Mouse (Mus musculus): ENCODE data around the gene Pigyl. TPM values are rescaled to one million over a fixed set of nuclear protein-coding genes. Genes with fewer than 3 reads are reported as not detected.

Gene Pigyl
- polyA plus RNA-seq, 1 experiment from 2014 or later: 63.2 TPM

DNA sequence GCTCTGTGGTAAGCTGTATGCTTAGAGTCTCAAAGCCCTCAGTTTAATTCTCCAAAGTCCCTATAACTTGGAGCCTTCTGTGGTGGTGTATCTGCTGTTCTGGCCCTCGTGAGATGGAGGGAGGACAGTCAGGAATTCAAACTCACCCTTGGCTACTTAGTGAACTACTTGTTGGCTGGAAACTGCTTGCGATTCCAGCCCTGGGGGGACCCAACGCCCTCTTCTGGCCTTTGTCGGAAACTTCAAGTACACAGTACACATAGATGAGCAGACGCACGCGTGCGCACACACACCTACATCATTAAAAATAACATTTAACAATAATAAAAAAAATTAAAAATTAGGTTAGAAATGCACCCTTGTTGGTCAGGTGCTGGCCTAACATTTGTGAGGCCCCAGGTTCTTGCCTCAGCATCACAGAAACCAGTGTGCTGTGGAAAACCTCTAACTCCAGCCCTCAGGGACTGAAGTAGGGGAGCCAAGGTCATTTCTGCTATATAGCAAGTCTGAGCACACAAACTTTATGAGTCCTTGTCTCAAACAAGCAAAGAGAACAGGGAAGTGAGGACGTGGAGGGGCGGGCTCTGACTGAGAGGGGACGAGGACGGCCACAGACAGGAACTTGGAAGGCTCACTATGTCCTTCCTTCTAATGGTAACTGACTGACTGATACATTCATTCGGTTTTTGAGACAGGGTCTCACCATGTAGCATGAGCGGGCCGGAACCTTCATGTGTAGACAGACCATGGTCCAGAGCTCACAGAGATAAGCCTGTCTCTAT lies 31.2 kb upstream of the Pigyl start:
- WGBS: 88% methylated on average over 15 of the region's 15 CpGs

DNA sequence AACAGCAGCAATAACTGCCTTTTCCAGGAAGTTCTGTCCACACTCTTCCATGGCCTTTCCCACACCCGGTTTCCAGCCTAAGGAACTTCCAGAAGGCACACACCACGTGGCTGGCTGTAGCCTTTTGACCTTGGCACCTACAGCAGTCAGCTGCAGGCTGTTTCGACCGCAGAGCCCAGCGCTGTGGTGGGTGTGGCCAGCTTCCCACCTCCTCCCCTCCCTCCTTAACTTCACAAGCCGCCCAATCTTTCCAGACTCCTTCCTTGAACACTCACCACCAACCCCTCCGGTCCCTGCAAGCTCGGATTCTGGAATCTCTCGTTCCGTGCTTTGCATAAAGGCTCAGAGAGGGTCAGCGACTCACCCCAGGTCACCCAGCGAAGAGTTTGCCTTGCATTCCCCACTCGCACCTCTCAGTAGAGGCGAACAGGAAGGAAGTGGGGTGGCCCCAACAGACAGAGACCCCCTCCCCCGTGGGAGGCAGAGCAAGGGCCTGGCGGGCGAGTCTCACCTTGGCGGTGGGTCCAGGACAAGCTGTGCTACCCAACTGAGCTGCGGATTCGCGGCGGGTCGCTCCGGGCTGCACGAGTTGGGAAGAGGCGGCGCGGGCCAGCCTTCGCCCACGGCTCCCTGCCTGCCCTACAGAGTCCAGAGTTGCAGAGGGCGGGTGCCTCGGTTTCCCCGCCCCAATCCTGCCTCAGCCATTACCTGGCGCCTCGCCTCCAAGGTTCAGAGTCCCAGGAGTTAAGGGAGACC lies 25.2 kb upstream of the Pigyl start:
- H3K36me3 ChIP-seq (replicated peaks): no peaks in the 10 kb centered on the region
- H3K9me3 ChIP-seq: no peaks in the 10 kb centered on the region
- ATAC-seq (ENCODE audit: low FRiP score): no peak
- H3K27me3 ChIP-seq: peaks cover 45% of the 10 kb centered on the region
- peak overlapping the region; percentile 45 for H3K4me2 ChIP-seq
- WGBS: 1% methylated on average over 35 of the region's 35 CpGs
- H3K4me3 ChIP-seq (replicated peaks): peak overlapping the region; percentile 18
- no peak overlapping the region for H3K27ac ChIP-seq
- peaks cover 11% of the 10 kb centered on the region; the same call in 1 of the 2 replicates for H3K4me1 ChIP-seq
- H3K9ac ChIP-seq: peak overlapping the region; percentile 21; the same call in 1 of the 2 replicates

More for the DNA sequence above, 31.2 kb upstream of the Pigyl start:
- Histone ChIP-seq H3K9me3 (no peaks in the 10 kb centered on the region), H3K27ac (no peak overlapping the region), H3K4me1 (no peaks in the 10 kb centered on the region), H3K36me3 (replicated peaks) (no peaks in the 10 kb centered on the region), H3K4me2 (no peak overlapping the region), H3K4me3 (replicated peaks) (no peak overlapping the region), H3K27me3 (peaks cover 11% of the 10 kb centered on the region), H3K9ac (no peak overlapping the region)
- ATAC-seq (ENCODE audit: low FRiP score): no peak

DNA sequence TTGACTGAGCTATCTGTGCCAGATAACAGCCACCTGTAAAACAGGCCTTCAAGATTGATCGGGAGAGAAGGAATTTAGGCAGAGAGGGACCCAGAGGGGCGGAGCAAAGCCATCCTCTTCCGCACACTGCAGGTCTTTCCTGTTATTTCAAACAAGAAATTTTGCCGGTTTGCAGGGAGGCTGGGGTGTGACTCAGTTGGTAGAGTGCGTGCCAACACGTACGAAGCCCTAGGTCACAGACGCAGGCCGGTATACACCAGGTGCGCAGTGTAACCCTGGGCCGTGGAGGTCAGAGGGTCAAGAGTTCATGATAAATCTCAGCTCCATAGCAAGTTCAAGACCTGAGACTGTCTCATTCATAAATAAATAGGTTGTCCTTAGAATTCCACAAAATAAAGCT lies 24.4 kb upstream of the Pigyl start:
- H3K27ac ChIP-seq: no peak overlapping the region
- H3K36me3 ChIP-seq (replicated peaks): no peaks in the 10 kb centered on the region
- H3K4me1 ChIP-seq: peaks cover 17% of the 10 kb centered on the region; the same call in 1 of the 2 replicates
- peaks cover 52% of the 10 kb centered on the region for H3K27me3 ChIP-seq
- no peak for ATAC-seq (ENCODE audit: low FRiP score)
- no peak overlapping the region for H3K9ac ChIP-seq
- 50% methylated on average over 11 of the region's 11 CpGs for WGBS
- H3K4me2 ChIP-seq: peak overlapping the region; percentile 45
- no peaks in the 10 kb centered on the region for H3K9me3 ChIP-seq
- no peak overlapping the region for H3K4me3 ChIP-seq (replicated peaks)

DNA sequence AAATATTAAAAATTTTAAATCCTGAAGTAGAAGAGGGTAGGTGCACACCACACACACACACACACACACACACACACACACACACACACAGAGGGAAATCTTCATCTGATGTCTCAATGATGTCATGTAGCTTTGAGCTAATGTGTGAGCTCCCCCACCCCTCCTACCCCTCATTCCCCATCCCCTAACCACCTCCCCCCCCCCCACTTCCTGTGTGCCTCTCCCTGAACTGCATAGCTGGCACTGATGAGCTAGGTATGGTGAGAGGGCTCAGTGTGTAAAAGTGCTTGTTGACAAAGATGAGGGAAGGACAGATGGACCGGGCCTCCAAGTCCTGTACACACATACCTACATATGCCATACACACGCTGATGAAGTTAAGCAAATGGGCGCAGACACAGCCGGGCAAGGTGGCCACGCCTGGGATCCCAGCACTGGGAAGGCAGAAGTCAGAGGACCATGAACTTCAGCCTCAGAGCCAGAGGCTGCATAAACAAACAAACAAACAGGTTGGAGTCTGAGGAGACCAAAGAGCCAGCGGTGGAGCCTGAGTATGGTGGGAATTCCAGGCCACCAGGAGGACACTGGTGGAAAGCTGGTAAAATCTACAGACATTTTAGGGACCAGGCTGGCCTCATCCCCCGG lies 22.3 kb upstream of the Pigyl start:
- Histone ChIP-seq H3K27me3 (peaks cover 50% of the 10 kb centered on the region), H3K27ac (no peak overlapping the region), H3K4me1 (peaks cover 19% of the 10 kb centered on the region; the same call in 1 of the 2 replicates), H3K36me3 (replicated peaks) (no peaks in the 10 kb centered on the region), H3K4me3 (replicated peaks) (no peak overlapping the region), H3K9ac (no peak overlapping the region), H3K4me2 (no peak overlapping the region), H3K9me3 (no peaks in the 10 kb centered on the region)
- 83% methylated on average over 7 of the region's 7 CpGs for WGBS
- no peak for ATAC-seq (ENCODE audit: low FRiP score)

DNA sequence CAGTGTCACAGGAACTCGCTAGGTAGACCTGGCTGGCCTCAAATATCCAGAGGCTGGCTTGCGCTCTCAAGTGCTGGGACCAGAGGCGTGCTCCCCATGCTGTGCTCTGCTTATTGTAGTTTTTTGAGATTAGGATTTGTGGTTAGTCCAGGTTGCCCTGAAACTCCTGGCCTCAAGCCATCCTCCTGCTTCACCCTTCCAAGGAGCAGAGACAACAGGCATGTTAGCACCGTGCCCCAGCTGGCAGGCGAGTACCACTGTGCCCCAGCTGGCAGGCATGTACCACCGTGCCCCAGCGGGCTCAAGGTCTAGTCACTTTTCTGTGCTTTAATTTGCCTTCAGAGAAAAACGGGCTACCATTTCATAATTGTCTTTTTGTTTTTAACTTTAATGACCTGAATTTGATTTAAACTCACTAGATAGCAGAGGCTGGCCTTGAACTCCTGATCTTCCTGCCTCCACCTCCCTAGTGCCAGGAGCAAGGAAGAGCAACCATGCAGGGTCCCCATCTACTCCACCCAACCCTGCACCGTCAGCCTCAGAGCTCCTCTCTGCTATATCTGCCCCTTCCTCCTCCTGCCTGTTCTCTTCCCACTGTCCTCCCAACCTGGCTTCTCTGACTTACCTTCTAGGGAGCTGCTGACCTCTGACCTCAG lies 21.5 kb upstream of the Pigyl start:
- no peak for ATAC-seq (ENCODE audit: low FRiP score)
- H3K9ac ChIP-seq: no peak overlapping the region
- H3K27me3 ChIP-seq: peaks cover 44% of the 10 kb centered on the region
- H3K9me3 ChIP-seq: no peaks in the 10 kb centered on the region
- 82% methylated on average over 9 of the region's 9 CpGs for WGBS
- no peak overlapping the region for H3K27ac ChIP-seq
- no peaks in the 10 kb centered on the region for H3K36me3 ChIP-seq (replicated peaks)
- peaks cover 19% of the 10 kb centered on the region; the same call in 1 of the 2 replicates for H3K4me1 ChIP-seq
- H3K4me2 ChIP-seq: no peak overlapping the region
- no peak overlapping the region for H3K4me3 ChIP-seq (replicated peaks)

DNA sequence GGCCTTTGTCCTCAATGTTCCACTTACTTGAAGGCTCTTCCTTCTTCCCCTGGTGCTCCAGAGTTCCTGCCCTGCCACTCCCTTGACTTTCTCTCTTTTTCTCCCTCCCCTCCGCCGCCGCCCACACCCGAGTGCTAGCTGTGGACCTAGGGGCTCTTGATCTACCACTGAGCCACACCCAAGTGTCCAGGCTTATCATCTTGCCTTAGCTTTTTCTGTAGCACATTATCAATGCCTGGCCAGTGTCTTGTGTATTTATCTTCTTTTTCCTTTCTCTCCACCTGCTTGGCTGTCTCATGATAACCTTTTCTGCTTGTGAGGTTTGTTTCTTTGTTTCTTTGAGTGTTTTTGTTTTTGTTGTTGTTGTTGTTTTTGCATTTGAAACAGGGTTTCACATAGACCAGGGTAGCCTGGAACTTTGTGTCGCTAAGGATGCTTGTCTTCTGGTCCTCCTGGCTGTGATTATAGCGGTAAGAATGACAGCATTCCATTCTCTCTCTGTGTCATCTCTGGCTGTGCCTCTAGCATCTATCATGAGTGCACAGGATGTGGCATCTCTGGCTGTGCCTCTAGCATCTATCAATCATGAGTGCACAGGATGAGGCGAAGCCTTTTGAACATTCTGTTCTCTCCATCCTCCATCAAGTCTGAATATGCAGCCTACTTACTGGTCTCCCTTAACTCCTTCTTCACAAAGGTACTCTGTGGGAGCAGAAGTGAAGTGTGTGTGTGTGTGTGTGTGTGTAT lies 20.8 kb upstream of the Pigyl start, which contains the start of gene Acp5:
TSS of gene Acp5 (minus strand) at position 68 of the 747 bp plus-strand sequence.
- H3K4me3 ChIP-seq (replicated peaks): no peak within 1 kb of the TSS
- H3K4me1 ChIP-seq: peaks cover 19% of the 10 kb centered on the region; the same call in 1 of the 2 replicates
- H3K9ac ChIP-seq: no peak within 1 kb of the TSS
- no peak within 1 kb of the TSS for H3K4me2 ChIP-seq
- no peak for ATAC-seq (ENCODE audit: low FRiP score)
- H3K27ac ChIP-seq: no peak within 1 kb of the TSS
- H3K9me3 ChIP-seq: no peaks in the 10 kb centered on the region
- WGBS: 81% methylated on average over 7 of the region's 7 CpGs
- no peaks in the 10 kb centered on the region for H3K36me3 ChIP-seq (replicated peaks)
- H3K27me3 ChIP-seq: peaks cover 37% of the 10 kb centered on the region

DNA sequence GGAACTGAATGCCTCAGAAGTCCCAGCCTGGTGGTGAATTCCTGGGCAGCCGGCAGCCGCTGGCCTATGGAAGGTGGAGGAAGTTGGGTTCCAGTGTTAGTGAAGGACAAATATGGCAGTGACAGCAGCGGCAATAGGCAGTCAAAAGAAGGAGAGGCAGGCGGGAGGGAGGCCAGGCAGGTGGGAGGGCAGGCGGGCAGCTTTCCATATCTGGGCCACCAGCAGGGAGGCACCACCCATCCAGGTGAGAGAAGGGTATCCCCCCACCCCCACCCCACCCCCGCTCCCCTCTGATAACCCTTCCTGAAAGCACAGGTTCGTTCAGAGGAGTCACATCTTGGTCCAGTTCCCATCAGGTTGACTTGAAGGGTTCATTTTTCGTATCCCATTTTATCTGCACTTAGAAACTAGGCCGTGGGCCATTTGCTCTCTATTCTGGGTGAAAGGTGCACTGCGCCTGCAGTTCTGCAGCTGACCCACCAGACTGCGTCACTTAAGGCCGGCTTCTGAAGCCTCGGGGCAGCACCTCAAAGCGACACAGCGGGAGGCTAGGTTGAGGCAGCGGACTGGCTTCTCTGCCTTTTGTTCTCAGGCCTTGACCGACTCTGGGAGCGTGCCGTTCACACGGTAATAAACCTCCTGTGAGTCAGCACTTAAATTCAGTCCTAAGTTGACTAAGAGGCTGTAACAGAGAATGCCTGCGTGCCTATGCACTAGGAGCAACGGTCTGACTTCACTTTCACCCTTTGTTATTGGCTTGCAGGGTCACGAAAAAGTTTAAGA lies 19.7 kb upstream of the Pigyl start:
- no peak for ATAC-seq (ENCODE audit: low FRiP score)
- no peak overlapping the region for H3K27ac ChIP-seq
- H3K4me2 ChIP-seq: no peak overlapping the region
- H3K9ac ChIP-seq: no peak overlapping the region
- no peaks in the 10 kb centered on the region for H3K36me3 ChIP-seq (replicated peaks)
- 6% methylated on average over 22 of the region's 23 CpGs for WGBS
- H3K4me1 ChIP-seq: peaks cover 10% of the 10 kb centered on the region; the same call in 1 of the 2 replicates
- peaks cover 26% of the 10 kb centered on the region for H3K27me3 ChIP-seq
- no peak overlapping the region for H3K4me3 ChIP-seq (replicated peaks)
- no peaks in the 10 kb centered on the region for H3K9me3 ChIP-seq

DNA sequence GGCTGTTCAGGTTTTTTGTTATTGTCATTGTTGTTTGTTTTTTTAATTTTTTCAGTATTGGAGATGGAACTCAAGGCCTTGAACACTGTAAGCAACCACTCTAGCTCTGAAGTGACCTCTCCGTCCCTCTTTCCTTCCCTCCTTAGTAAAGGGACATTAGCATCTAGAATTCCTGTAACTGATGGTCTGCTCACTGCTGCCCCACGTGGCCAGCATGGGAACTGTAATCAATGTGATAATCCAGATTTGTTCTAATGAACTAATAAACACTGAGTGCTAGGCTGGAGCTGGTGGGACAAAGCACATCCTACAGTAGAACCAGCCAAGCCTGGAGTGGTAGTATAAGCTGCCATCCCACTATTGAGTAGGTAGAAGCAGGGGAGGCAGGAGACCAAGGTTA lies 18.2 kb upstream of the Pigyl start:
- Histone ChIP-seq H3K27ac (no peak overlapping the region), H3K36me3 (replicated peaks) (no peaks in the 10 kb centered on the region), H3K27me3 (peaks cover 14% of the 10 kb centered on the region; the same call in 1 of the 2 replicates), H3K4me2 (no peak overlapping the region), H3K4me3 (replicated peaks) (no peak overlapping the region), H3K9me3 (no peaks in the 10 kb centered on the region), H3K9ac (no peak overlapping the region), H3K4me1 (peaks cover 8% of the 10 kb centered on the region; the same call in 1 of the 2 replicates)
- no peak for ATAC-seq (ENCODE audit: low FRiP score)
- WGBS: 37% methylated on average over 2 of the region's 2 CpGs

DNA sequence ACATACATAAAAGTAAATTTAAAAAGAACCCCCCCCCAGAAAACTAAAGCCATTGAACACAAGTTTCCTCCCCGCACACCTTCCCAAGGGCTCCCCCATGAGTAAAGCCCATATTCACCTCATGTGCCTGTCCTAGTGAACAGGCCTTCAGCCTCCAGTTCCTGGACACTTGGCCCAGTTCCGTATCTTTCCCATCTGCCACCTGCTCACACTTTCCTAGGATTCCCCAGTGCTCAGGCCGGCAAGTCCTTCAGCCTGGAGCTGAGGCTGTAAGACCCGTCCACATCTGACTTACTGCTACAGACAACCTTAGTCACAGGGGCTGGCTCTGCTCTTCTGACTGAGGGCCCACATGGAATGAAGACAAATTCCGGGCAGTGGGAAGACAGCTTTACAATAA lies 16.9 kb upstream of the Pigyl start:
- H3K9me3 ChIP-seq: no peaks in the 10 kb centered on the region
- no peak overlapping the region for H3K4me3 ChIP-seq (replicated peaks)
- no peak overlapping the region for H3K27ac ChIP-seq
- peaks cover 14% of the 10 kb centered on the region; the same call in 1 of the 2 replicates for H3K27me3 ChIP-seq
- no peaks in the 10 kb centered on the region for H3K36me3 ChIP-seq (replicated peaks)
- H3K9ac ChIP-seq: no peak overlapping the region
- peaks cover 8% of the 10 kb centered on the region; the same call in 1 of the 2 replicates for H3K4me1 ChIP-seq
- ATAC-seq (ENCODE audit: low FRiP score): no peak
- H3K4me2 ChIP-seq: no peak overlapping the region
- 90% methylated on average over 5 of the region's 5 CpGs for WGBS

DNA sequence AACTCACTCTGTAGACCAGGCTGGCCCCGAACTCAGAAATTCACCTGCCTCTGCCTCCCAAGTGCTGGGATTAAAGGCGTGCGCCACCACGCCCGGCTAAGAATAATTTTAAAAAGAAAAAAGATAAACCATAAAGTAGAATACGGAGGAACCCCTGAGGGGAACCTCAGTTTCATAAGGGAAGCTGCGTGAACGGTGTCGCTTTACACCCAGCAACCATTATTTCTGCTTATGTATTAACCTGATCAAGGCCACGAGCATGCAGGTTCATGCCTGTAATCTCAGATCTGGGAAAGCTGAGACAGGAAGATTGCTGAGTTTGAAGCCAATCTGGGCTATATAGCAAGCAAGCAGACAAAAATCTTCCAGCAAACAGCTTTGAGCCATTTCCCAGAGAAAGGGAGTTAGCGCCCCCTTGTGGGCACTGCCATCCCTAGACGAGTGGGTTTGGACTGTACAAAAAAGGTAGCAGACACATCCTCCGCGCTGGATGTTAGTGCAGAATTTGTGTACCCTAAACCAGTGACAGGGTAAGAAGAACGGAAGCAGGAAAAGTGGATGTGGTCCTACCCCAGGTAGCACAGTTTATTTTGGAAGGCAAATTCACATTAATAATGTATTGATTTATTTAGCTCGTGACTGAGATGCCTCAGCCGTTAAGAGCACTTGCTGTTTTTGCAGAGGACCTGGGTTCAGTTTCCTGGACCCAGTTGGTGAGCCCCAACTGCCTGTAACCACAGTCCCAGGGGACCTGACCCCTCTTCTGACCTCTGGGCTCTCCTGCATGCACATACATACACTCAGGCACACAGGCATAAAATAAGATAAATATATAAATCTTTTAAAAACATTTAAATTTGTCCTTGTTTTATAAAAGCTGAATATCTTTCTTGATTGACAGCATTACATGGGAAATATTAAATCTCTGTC lies 13.3 kb upstream of the Pigyl start:
- H3K27me3 ChIP-seq: no peaks in the 10 kb centered on the region
- 60% methylated on average over 17 of the region's 17 CpGs for WGBS

More for the DNA sequence above, 13.3 kb upstream of the Pigyl start:
- no peaks in the 10 kb centered on the region for H3K36me3 ChIP-seq (replicated peaks)
- ATAC-seq (ENCODE audit: low FRiP score): peak; percentile 36; the same call in 1 of the 2 replicates
- no peak overlapping the region for H3K27ac ChIP-seq
- no peak overlapping the region for H3K4me3 ChIP-seq (replicated peaks)
- H3K4me2 ChIP-seq: no peak overlapping the region
- H3K9me3 ChIP-seq: 0 out of 2 replicates have a peak, but pooled peaks cover 4% of the 10 kb centered on the region
- H3K9ac ChIP-seq: no peak overlapping the region
- H3K4me1 ChIP-seq: no peaks in the 10 kb centered on the region; the same call in 1 of the 2 replicates

Measured in forebrain, embryonic 12.5 days (tissue).